Mouse (Mus musculus) Patski (cell line): ENCODE data around the gene Bdkrb2. TPM values are rescaled to one million over a fixed set of nuclear protein-coding genes. Genes with fewer than 3 reads are reported as not detected.

ENCODE experiments used
- ATAC-seq: fragments of 100-300 bp; one replicate; pipeline ENCODE4 v1.8.0; 2021
- CTCF ChIA-PET: fragments of 350-600 bp; sonication (Branson Sonifier 250); formaldehyde crosslinking; loops from one replicate; lab custom pipeline; 2022; ENCODE audit warnings: inconsistent platforms; lab: Charles Lee
- POLR2A ChIA-PET: fragments of 350-600 bp; sonication (Branson Sonifier 250); formaldehyde crosslinking; loops from one replicate; lab custom pipeline; 2022; ENCODE audit warnings: antibody characterized with exemption, inconsistent platforms; lab: Charles Lee
- DNase-seq: peaks from one replicate; pipeline ENCODE4 v3.0.0-alpha.2; 2011; ENCODE audit warnings: low read depth, low spot score
- H3K27me3 ChIP-seq: fragments of 371-371 bp; one replicate; pipeline ENCODE4 v1.5.1; 2021
- CTCF ChIP-seq: fragments of 100-300 bp; IDR thresholded peaks from one replicate; pipeline ENCODE4 v1.5.1; 2021
- in situ Hi-C: fragments of 300-500 bp; cut with MboI; formaldehyde crosslinking; loops from 3 replicates; pipeline ENCODE4 v1.11.1; 2018; ENCODE audit warnings: low pct_unique_long_range_greater_than_20kb, mixed read lengths
- polyA plus RNA-seq: library from polyadenylated mRNA; unstranded; gene quantifications from one replicate; pipeline ENCODE4 v1.2.3, GENCODE M21; 2021

Gene Bdkrb2
- polyA plus RNA-seq, 1 experiment from 2014 or later, result 0.23 TPM

GRCm38 (mm10) chr12:105546538-105546937 is 16.5 kb upstream of the Bdkrb2 start:
- POLR2A ChIA-PET, result no interaction called here
- in situ Hi-C loops, result no loop called here
- DNase-seq (no peak), ATAC-seq (no peak)
- CTCF ChIA-PET, result no interaction called here
- no peaks in the 10 kb centered on the region for H3K27me3 ChIP-seq
- no peak for TF ChIP-seq CTCF

- ATAC-seq, result no peak
- in situ Hi-C loops, result no loop called here
- DNase-seq, result no peak
- ChIA-PET CTCF (interaction anchor here (0.8 kb wide), 1 partner anchor 15 kb away, joined by 3 read pairs; the partner anchor contains the start of gene Bdkrb2), POLR2A (no interaction called here)
- TF ChIP-seq CTCF, result no peak
- no peaks in the 10 kb centered on the region for H3K27me3 ChIP-seq
Observed at GRCm38 (mm10) chr12:105547151-105547550, 15.9 kb upstream of the Bdkrb2 start.

GRCm38 (mm10) chr12:105548001-105548400 is 15.0 kb upstream of the Bdkrb2 start:
- no peak for TF ChIP-seq CTCF
- ChIA-PET POLR2A (no interaction called here), CTCF (interaction anchor here (0.8 kb wide), 1 partner anchor 14 kb away, joined by 3 read pairs; the partner anchor contains the start of gene Bdkrb2)
- H3K27me3 ChIP-seq, result no peaks in the 10 kb centered on the region
- no peak for ATAC-seq
- DNase-seq, result no peak
- in situ Hi-C loops, result no loop called here

GRCm38 (mm10) chr12:105548881-105549280 is 14.1 kb upstream of the Bdkrb2 start:
- no peaks in the 10 kb centered on the region for H3K27me3 ChIP-seq
- DNase-seq (no peak), ATAC-seq (no peak)
- no peak for TF ChIP-seq CTCF
- in situ Hi-C loops, result no loop called here
- ChIA-PET POLR2A (no interaction called here), CTCF (no interaction called here)

- POLR2A ChIA-PET, result no interaction called here
- DNase-seq (no peak), ATAC-seq (no peak)
- no peak for TF ChIP-seq CTCF
- no peaks in the 10 kb centered on the region for H3K27me3 ChIP-seq
- in situ Hi-C loops, result no loop called here
- CTCF ChIA-PET, result no interaction called here
Observed at GRCm38 (mm10) chr12:105549835-105550802, 12.9 kb upstream of the Bdkrb2 start.

GRCm38 (mm10) chr12:105551551-105551989 is 11.5 kb upstream of the Bdkrb2 start:
- in situ Hi-C loops, result no loop called here
- CTCF ChIA-PET, result no interaction called here

GRCm38 (mm10) chr12:105554151-105554772 is 8.8 kb upstream of the Bdkrb2 start:
- ChIA-PET CTCF (no interaction called here), POLR2A (no interaction called here)
- DNase-seq (no peak), ATAC-seq (no peak)
- in situ Hi-C loops, result no loop called here
- no peak for TF ChIP-seq CTCF
- H3K27me3 ChIP-seq, result no peaks in the 10 kb centered on the region

More at GRCm38 (mm10) chr12:105551551-105551989, 11.5 kb upstream of the Bdkrb2 start:
- ATAC-seq, result no peak
- DNase-seq, result no peak
- POLR2A ChIA-PET, result no interaction called here
- TF ChIP-seq CTCF, result no peak
- no peaks in the 10 kb centered on the region for H3K27me3 ChIP-seq

GRCm38 (mm10) chr12:105555172-105555571 is 7.9 kb upstream of the Bdkrb2 start:
- CTCF ChIA-PET, result no interaction called here
- in situ Hi-C loops, result no loop called here
- POLR2A ChIA-PET, result no interaction called here
- TF ChIP-seq CTCF, result no peak
- no peaks in the 10 kb centered on the region for H3K27me3 ChIP-seq
- no peak for DNase-seq
- ATAC-seq, result no peak

GRCm38 (mm10) chr12:105557250-105557925 is 5.6 kb upstream of the Bdkrb2 start:
- no peaks in the 10 kb centered on the region for H3K27me3 ChIP-seq
- DNase-seq (no peak), ATAC-seq (peak; percentile 50)
- no peak for TF ChIP-seq CTCF
- ChIA-PET CTCF (no interaction called here), POLR2A (no interaction called here)
- in situ Hi-C loops, result no loop called here

GRCm38 (mm10) chr12:105561007-105561534 is 2.0 kb upstream of the Bdkrb2 start:
- POLR2A ChIA-PET, result no interaction called here
- in situ Hi-C loops, result no loop called here
- CTCF ChIA-PET, result interaction anchor here (2.8 kb wide), 1 partner anchor 24 kb away, joined by 8 read pairs; no protein-coding TSS in a partner anchor
- no peak for ATAC-seq
- DNase-seq, result no peak
- H3K27me3 ChIP-seq, result no peaks in the 10 kb centered on the region
- TF ChIP-seq CTCF, result no peak
